12 mouse cellular contexts compared by ENCODE assay signal in the genomic region with DNA sequence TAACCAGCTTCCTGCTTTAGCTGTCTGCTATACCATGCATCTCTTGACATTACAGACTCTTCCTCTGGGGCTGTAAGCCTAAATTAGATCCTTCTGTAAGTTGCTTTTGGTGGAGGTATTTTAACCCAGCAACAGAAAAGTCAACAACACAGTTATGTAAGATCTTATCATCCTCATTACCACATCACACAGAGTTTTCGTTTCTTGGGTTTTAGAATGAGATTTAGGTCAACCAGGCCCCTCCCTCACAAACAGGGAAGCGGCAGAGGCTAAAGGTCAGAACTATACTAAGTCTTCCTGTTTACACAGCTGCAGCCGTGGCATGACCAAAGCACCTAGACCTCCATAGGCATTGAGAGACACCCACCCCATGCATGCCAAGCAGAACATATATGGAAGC. TPM values are rescaled to one million over a fixed set of nuclear protein-coding genes. Genes with fewer than 3 reads are reported as not detected.
A peak's percentile ranks its signal among the peaks of the same experiment; 100 is the strongest.
DNase-seq lines count a peak whose midpoint lies in the region; ATAC-seq lines count a peak whose summit lies in the region.
"Had no signal": no experiment of that assay in that cellular context is flagged by ENCODE, and none has a peak within 500 bp of the region (broad histone marks: within the 10 kb centered on the region; RNA-seq: fewer than 3 reads in every experiment).

No protein-coding gene starts in this region.

- H3K9me3 ChIP-seq in embryonic facial prominence, embryonic 11.5 days (replicated peaks; ENCODE audit: control insufficient read depth, low read length) = no peaks in the 10 kb centered on the region
- H3K9me3 ChIP-seq: limb, embryonic 12.5 days had no signal

- intact Hi-C loops in gastrocnemius, postnatal 36 days (cut with DNase I) = no loop called here

- ATAC-seq in embryonic facial prominence, embryonic 11.5 days (replicated peaks; ENCODE audit: insufficient number of reproducible peaks, low FRiP score, low TSS enrichment, low read depth) = no peak
- ATAC-seq: midbrain, embryonic 16.5 days had no signal

- H3K4me1 ChIP-seq in embryonic facial prominence, embryonic 11.5 days (ENCODE audit: control insufficient read depth, insufficient read depth, low read length) = no peaks in the 10 kb centered on the region

- no peaks in the 10 kb centered on the region for H3K27me3 ChIP-seq in embryonic facial prominence, embryonic 11.5 days (ENCODE audit: control insufficient read depth, insufficient read depth, low read length)
- H3K27me3 ChIP-seq: limb, embryonic 12.5 days had no signal

- H3K9ac ChIP-seq in embryonic facial prominence, embryonic 11.5 days (replicated peaks; ENCODE audit: low read length) = no peak overlapping the region
- H3K9ac ChIP-seq: limb, embryonic 12.5 days had no signal

- H3K4me3 ChIP-seq in embryonic facial prominence, embryonic 11.5 days (ENCODE audit: low read depth, low read length) = no peak overlapping the region
- H3K4me3 ChIP-seq: limb, embryonic 12.5 days had no signal

- 20% methylated on average over 3 of the region's 3 CpGs for WGBS in embryonic facial prominence, embryonic 11.5 days

- H3K4me2 ChIP-seq in embryonic facial prominence, embryonic 11.5 days (ENCODE audit: low read depth, low read length) = no peak overlapping the region
- H3K4me2 ChIP-seq: limb, embryonic 12.5 days had no signal

- no peak overlapping the region for H3K27ac ChIP-seq in embryonic facial prominence, embryonic 11.5 days (replicated peaks; ENCODE audit: low read depth, low read length)
- H3K27ac ChIP-seq: limb, embryonic 12.5 days had no signal

- peak; percentile 11 for DNase-seq in 416B (ENCODE audit: low read depth)
- DNase-seq in CD4-positive helper T cell, adult 2 months (ENCODE audit: low read depth, low spot score) = peak; percentile 69
- DNase-seq in embryonic facial prominence, embryonic 11.5 days (ENCODE audit: low spot score) = peak; percentile 43
- peak; percentile 65 for DNase-seq in naive thymus-derived CD4-positive, alpha-beta T cell, adult 2 months (ENCODE audit: low read depth)
- no peak for DNase-seq in gastrocnemius, postnatal 36 days
- no peak for DNase-seq in right cerebral cortex, postnatal 36 days (ENCODE audit: low spot score in 2 of 2)
- DNase-seq in lung, postnatal 14 days = no peak
- DNase-seq: adrenal gland, postnatal 36 days; kidney, postnatal 10 days had no signal

- H3K36me3 ChIP-seq in embryonic facial prominence, embryonic 11.5 days (replicated peaks; ENCODE audit: control insufficient read depth, insufficient read depth, low read depth, low read length) = no peaks in the 10 kb centered on the region
- H3K36me3 ChIP-seq: limb, embryonic 12.5 days had no signal

RNA-seq across cellular contexts. Expression of a gene that starts 19.9 kb away (rescaled TPM):
- polyA plus RNA-seq in embryonic facial prominence, embryonic 11.5 days (2014; fragmentation: Nextera tagmentation; extraction: Ambion mirVana) = 21.2 and 21.7 TPM in 2 replicates
- total RNA-seq in gastrocnemius, postnatal 36 days (2021) = 1 to 10 TPM; 5.3 to 5.8 TPM

RNA-seq across cellular contexts. Expression of a gene that starts 34.3 kb away (rescaled TPM):
- 36.2 and 38.2 TPM in 2 replicates for polyA plus RNA-seq in embryonic facial prominence, embryonic 11.5 days (2014; fragmentation: Nextera tagmentation; extraction: Ambion mirVana)
- 1 to 10 TPM; 5.0 to 5.4 TPM for total RNA-seq in gastrocnemius, postnatal 36 days (2021)

RNA-seq across cellular contexts. Expression of a gene that starts 38.5 kb away (rescaled TPM):
- polyA plus RNA-seq in embryonic facial prominence, embryonic 11.5 days (2014; fragmentation: Nextera tagmentation; extraction: Ambion mirVana) = 11.1 and 15.3 TPM in 2 replicates
- 1 to 10 TPM; 1.3 TPM for total RNA-seq in gastrocnemius, postnatal 36 days (2021)
- total RNA-seq: neutrophil, adult 5-6 weeks had no signal

Comparison
In these comparisons a context has a peak if more than half of its experiments do, and no peak if none do; other contexts are left out.
1. DNase-seq: peak in 416B (single experiment), CD4-positive helper T cell, adult 2 months (single experiment), embryonic facial prominence, embryonic 11.5 days (single experiment) and naive thymus-derived CD4-positive, alpha-beta T cell, adult 2 months (single experiment); none in gastrocnemius, postnatal 36 days (0 of 2), right cerebral cortex, postnatal 36 days (0 of 2) and lung, postnatal 14 days (single experiment).